Comparison of ENCODE assay signal across 11 mouse cellular contexts in genomic region chr1:59321076-59321879, GRCm38 (mm10).
DNase-seq lines count a peak whose midpoint lies in the region; ATAC-seq and TF ChIP-seq lines count a peak whose summit lies in the region.
"Had no signal": no experiment of that assay in that cellular context is flagged by ENCODE, and none has a peak within 500 bp of the region (broad histone marks: within the 10 kb centered on the region; RNA-seq: fewer than 3 reads in every experiment).

No protein-coding gene starts in this region.

- H3K9me3 ChIP-seq in heart, embryonic 11.5 days (replicated peaks; ENCODE audit: control insufficient read depth, low read length): no peaks in the 10 kb centered on the region
- H3K9me3 ChIP-seq in heart, embryonic 12.5 days (replicated peaks): 0 out of 2 replicates have a peak, but pooled peaks cover 4% of the 10 kb centered on the region
- H3K9me3 ChIP-seq in lung, embryonic 14.5 days (ENCODE audit: low read depth, low read length): no peaks in the 10 kb centered on the region
- no peaks in the 10 kb centered on the region; the same call in 1 of the 2 replicates for H3K9me3 ChIP-seq in liver, embryonic 11.5 days (ENCODE audit: control insufficient read depth, low read length)
- no peaks in the 10 kb centered on the region for H3K9me3 ChIP-seq in stomach, embryonic 15.5 days

- 0 out of 2 replicates have a peak, but pooled peaks cover 3% of the 10 kb centered on the region for H3K27me3 ChIP-seq in heart, embryonic 11.5 days (ENCODE audit: control insufficient read depth, insufficient read depth, low read length)
- H3K27me3 ChIP-seq in heart, embryonic 12.5 days (replicated peaks): peaks cover 16% of the 10 kb centered on the region
- no peaks in the 10 kb centered on the region for H3K27me3 ChIP-seq in lung, embryonic 14.5 days (ENCODE audit: insufficient read depth, low read length)
- no peaks in the 10 kb centered on the region for H3K27me3 ChIP-seq in liver, embryonic 11.5 days (replicated peaks; ENCODE audit: control insufficient read depth, insufficient read depth, low read length)
- H3K27me3 ChIP-seq in stomach, embryonic 15.5 days (replicated peaks): no peaks in the 10 kb centered on the region

- DNase-seq in lung, embryonic 14.5 days: peak; percentile 26
- DNase-seq in lung, postnatal 4 days: no peak
- DNase-seq in liver, embryonic 11.5 days (ENCODE audit: low spot score): no peak
- DNase-seq in urinary bladder, adult 2 months (ENCODE audit: low spot score): no peak
- no peak for DNase-seq in testis, postnatal 14 days (ENCODE audit: low spot score)
- DNase-seq: cerebellum, postnatal 10 days; forebrain, postnatal 0 days had no signal

- H3K27ac ChIP-seq in heart, embryonic 11.5 days (ENCODE audit: low read depth, low read length): no peak overlapping the region
- H3K27ac ChIP-seq in heart, embryonic 12.5 days (ENCODE audit: poor library complexity, severe bottlenecking): no peak overlapping the region
- H3K27ac ChIP-seq in lung, embryonic 14.5 days (ENCODE audit: low read depth): peak overlapping the region; percentile 15
- peak overlapping the region; percentile 45; the same call in 1 of the 2 replicates for H3K27ac ChIP-seq in liver, embryonic 11.5 days (ENCODE audit: low read depth, low read length)
- 0 out of 2 replicates have a peak overlapping the region, but pooled peaks have one; percentile 13 for H3K27ac ChIP-seq in stomach, embryonic 15.5 days

- H3K4me1 ChIP-seq in heart, embryonic 11.5 days (ENCODE audit: control insufficient read depth, insufficient read depth, low read length): peaks cover 12% of the 10 kb centered on the region
- peaks cover 25% of the 10 kb centered on the region for H3K4me1 ChIP-seq in heart, embryonic 12.5 days (replicated peaks)
- peaks cover 12% of the 10 kb centered on the region for H3K4me1 ChIP-seq in lung, embryonic 14.5 days (ENCODE audit: insufficient read depth)
- peaks cover 17% of the 10 kb centered on the region for H3K4me1 ChIP-seq in liver, embryonic 11.5 days (replicated peaks; ENCODE audit: control insufficient read depth, insufficient read depth, low read length)
- peaks cover 20% of the 10 kb centered on the region for H3K4me1 ChIP-seq in stomach, embryonic 15.5 days

- 33% methylated on average over 9 of the region's 9 CpGs for WGBS in heart, embryonic 11.5 days (ENCODE audit: insufficient replicate concordance)
- 30% methylated on average over 9 of the region's 9 CpGs for WGBS in heart, embryonic 12.5 days
- WGBS in lung, embryonic 14.5 days: 34% methylated on average over 9 of the region's 9 CpGs
- 38% methylated on average over 9 of the region's 9 CpGs for WGBS in liver, embryonic 11.5 days
- 48% methylated on average over 9 of the region's 9 CpGs for WGBS in stomach, embryonic 15.5 days

- no peak for TF ChIP-seq CTCF in lung, embryonic 14.5 days (IDR thresholded peaks at IDR 0.05; ENCODE audit: low read depth)

- no peak overlapping the region for H3K4me2 ChIP-seq in heart, embryonic 11.5 days
- no peak overlapping the region for H3K4me2 ChIP-seq in heart, embryonic 12.5 days
- no peak overlapping the region for H3K4me2 ChIP-seq in lung, embryonic 14.5 days
- no peak overlapping the region for H3K4me2 ChIP-seq in liver, embryonic 11.5 days
- no peak overlapping the region for H3K4me2 ChIP-seq in stomach, embryonic 15.5 days

- no peak for ATAC-seq in heart, embryonic 11.5 days (replicated peaks; ENCODE audit: insufficient number of reproducible peaks, low FRiP score, low TSS enrichment)
- ATAC-seq in heart, embryonic 12.5 days (ENCODE audit: insufficient number of reproducible peaks, low FRiP score): no peak
- ATAC-seq in lung, embryonic 14.5 days (ENCODE audit: insufficient read depth): peak; percentile 52
- no peak for ATAC-seq in liver, embryonic 11.5 days (replicated peaks; ENCODE audit: low FRiP score)
- ATAC-seq in stomach, embryonic 15.5 days (ENCODE audit: insufficient read depth, low FRiP score, low read depth): no peak; the same call in 1 of the 2 replicates
- ATAC-seq: forebrain, postnatal 0 days; inflammation-experienced regulatory T-cells, adult 6 months had no signal

- no peaks in the 10 kb centered on the region for H3K36me3 ChIP-seq in heart, embryonic 11.5 days (ENCODE audit: control insufficient read depth, insufficient read depth, low read length)
- no peaks in the 10 kb centered on the region for H3K36me3 ChIP-seq in heart, embryonic 12.5 days
- H3K36me3 ChIP-seq in lung, embryonic 14.5 days (ENCODE audit: insufficient read depth): no peaks in the 10 kb centered on the region
- H3K36me3 ChIP-seq in liver, embryonic 11.5 days (ENCODE audit: control insufficient read depth, insufficient read depth, low read length): no peaks in the 10 kb centered on the region
- no peaks in the 10 kb centered on the region for H3K36me3 ChIP-seq in stomach, embryonic 15.5 days

- H3K4me3 ChIP-seq in heart, embryonic 11.5 days (ENCODE audit: low read depth, low read length): no peak overlapping the region
- H3K4me3 ChIP-seq in heart, embryonic 12.5 days: no peak overlapping the region
- no peak overlapping the region for H3K4me3 ChIP-seq in lung, embryonic 14.5 days (ENCODE audit: low read depth, low read length)
- no peak overlapping the region for H3K4me3 ChIP-seq in liver, embryonic 11.5 days (ENCODE audit: low read depth, low read length)
- H3K4me3 ChIP-seq in stomach, embryonic 15.5 days (replicated peaks): no peak overlapping the region

- H3K9ac ChIP-seq in heart, embryonic 11.5 days (ENCODE audit: low read depth, low read length): 0 out of 2 replicates have a peak overlapping the region, but pooled peaks have one; percentile 19
- H3K9ac ChIP-seq in heart, embryonic 12.5 days: no peak overlapping the region
- no peak overlapping the region for H3K9ac ChIP-seq in lung, embryonic 14.5 days
- no peak overlapping the region for H3K9ac ChIP-seq in liver, embryonic 11.5 days (ENCODE audit: low read depth, low read length)
- H3K9ac ChIP-seq in stomach, embryonic 15.5 days: no peak overlapping the region
- H3K9ac ChIP-seq: forebrain, postnatal 0 days had no signal

Comparison
In these comparisons a context has a peak if more than half of its experiments do, and no peak if none do; other contexts are left out.
1. H3K27ac ChIP-seq: peak in lung, embryonic 14.5 days (single experiment), liver, embryonic 11.5 days (single experiment) and stomach, embryonic 15.5 days (single experiment); none in heart, embryonic 11.5 days (single experiment) and heart, embryonic 12.5 days (single experiment).